Mouse (Mus musculus) bone marrow macrophage, adult 2 months (primary cell): ENCODE data around the gene Ccdc191.

ENCODE experiments used
- CTCF ChIP-seq: IDR thresholded peaks from 2 replicates; pipeline ENCODE4 v1.5.1; 2012; ENCODE audit warnings: low read depth, mild to moderate bottlenecking, low read length, moderate library complexity
- POLR2A ChIP-seq: IDR thresholded peaks from 2 replicates; pipeline ENCODE4 v1.6.1; 2012; ENCODE audit warnings: mild to moderate bottlenecking, low read depth, low read length, borderline replicate concordance

- TF ChIP-seq POLR2A (no peak), CTCF (no peak)
Observed at GRCm38 (mm10) chr16:43841236-43841635, 48.4 kb upstream of the Ccdc191 start.
